Mouse (Mus musculus) limb, embryonic 10.5 days (tissue): ENCODE results near the gene Tsc2. TPM values are rescaled to one million over a fixed set of nuclear protein-coding genes. Genes with fewer than 3 reads are reported as not detected.
A peak's percentile ranks its signal among the peaks of the same experiment; 100 is the strongest.

Experiments
- DNase-seq: peaks from one replicate; pipeline ENCODE4 v3.0.0-alpha.2; 2017; ENCODE audit warnings: low spot score
- H3K27ac ChIP-seq: fragments of 300-500 bp; sonication (generic); 2 replicates; pipeline ENCODE4 v1.5.1; 2016; ENCODE audit warnings: mild to moderate bottlenecking
- H3K27me3 ChIP-seq: fragments of 300-500 bp; sonication (generic); 2 replicates; pipeline ENCODE4 v1.6.1; 2016; ENCODE audit warnings: low read depth, mild to moderate bottlenecking; ENCODE audit not compliant: poor library complexity, severe bottlenecking
- H3K36me3 ChIP-seq: fragments of 300-500 bp; sonication (generic); 2 replicates; pipeline ENCODE4 v1.6.1; 2016; ENCODE audit warnings: mild to moderate bottlenecking, moderate library complexity
- H3K4me1 ChIP-seq: fragments of 300-500 bp; sonication (generic); 2 replicates; pipeline ENCODE4 v1.6.1; 2016
- H3K4me3 ChIP-seq: fragments of 300-500 bp; sonication (generic); 2 replicates; pipeline ENCODE4 v1.5.1; 2016; ENCODE audit warnings: mild to moderate bottlenecking, moderate library complexity
- H3K9me3 ChIP-seq: fragments of 300-500 bp; sonication (generic); replicated peaks from 2 replicates; pipeline ENCODE4 v1.6.1; 2016; ENCODE audit warnings: mild to moderate bottlenecking
- WGBS: fragments of 180-500 bp; shearing (Covaris S2); methylation state at CpG from one replicate; pipeline ENCODE4 v1.1.7; 2016; 5-methylcytosine and 5-hydroxymethylcytosine counted together
- polyA plus RNA-seq: library from polyadenylated mRNA; unstranded; fragments of >200 nt; fragmentation: Nextera tagmentation; extraction: Ambion mirVana; gene quantifications from 2 replicates; pipeline ENCODE4 v1.2.1, GENCODE M21; 2016

Tsc2 gene
- polyA plus RNA-seq, 1 experiment from 2014 or later: 79.5 TPM

GRCm38 (mm10) chr17:24633831-24634230 is 1.4 kb upstream of the Tsc2 start:
- peaks cover 46% of the 10 kb centered on the region for H3K4me1 ChIP-seq
- no peak overlapping the region for H3K27ac ChIP-seq
- H3K36me3 ChIP-seq: peaks cover 44% of the 10 kb centered on the region
- 95% methylated on average over 11 of the region's 11 CpGs for WGBS
- H3K4me3 ChIP-seq: no peak overlapping the region
- no peaks in the 10 kb centered on the region for H3K27me3 ChIP-seq
- no peaks in the 10 kb centered on the region for H3K9me3 ChIP-seq
- DNase-seq: no peak

- Histone ChIP-seq H3K9me3 (no peaks in the 10 kb centered on the region), H3K4me3 (peak overlapping the region; percentile 78), H3K27me3 (no peaks in the 10 kb centered on the region), H3K36me3 (peaks cover 44% of the 10 kb centered on the region), H3K27ac (peak overlapping the region; percentile 93), H3K4me1 (peaks cover 37% of the 10 kb centered on the region)
- DNase-seq: no peak
- 13% methylated on average over 22 of the region's 22 CpGs for WGBS
These were observed 501 bp upstream of the Tsc2 start for GRCm38 (mm10) chr17:24632813-24633449.

GRCm38 (mm10) chr17:24630072-24630471 is 2.4 kb downstream of the Tsc2 start:
- H3K27ac ChIP-seq: no peak overlapping the region
- H3K4me1 ChIP-seq: peaks cover 23% of the 10 kb centered on the region
- H3K4me3 ChIP-seq: no peak overlapping the region
- H3K27me3 ChIP-seq: no peaks in the 10 kb centered on the region
- no peak for DNase-seq
- H3K9me3 ChIP-seq: no peaks in the 10 kb centered on the region
- 90% methylated on average over 14 of the region's 14 CpGs for WGBS
- H3K36me3 ChIP-seq: peaks cover 60% of the 10 kb centered on the region

- peaks cover 74% of the 10 kb centered on the region for H3K36me3 ChIP-seq
- peaks cover 19% of the 10 kb centered on the region for H3K4me1 ChIP-seq
- H3K4me3 ChIP-seq: no peak overlapping the region
- H3K27ac ChIP-seq: no peak overlapping the region
- no peaks in the 10 kb centered on the region for H3K27me3 ChIP-seq
- WGBS: 52% methylated on average over 5 of the region's 5 CpGs
- peak; percentile 84 for DNase-seq
- no peaks in the 10 kb centered on the region for H3K9me3 ChIP-seq
These were observed 3.8 kb downstream of the Tsc2 start for GRCm38 (mm10) chr17:24628646-24629045.

- Histone ChIP-seq H3K36me3 (peaks cover 100% of the 10 kb centered on the region), H3K27ac (no peak overlapping the region)
These were observed 7.0 kb downstream of the Tsc2 start for GRCm38 (mm10) chr17:24625472-24625871.

GRCm38 (mm10) chr17:24617561-24618194 is 14.8 kb downstream of the Tsc2 start:
- Histone ChIP-seq H3K27ac (no peak overlapping the region), H3K36me3 (peaks cover 95% of the 10 kb centered on the region), H3K4me1 (no peaks in the 10 kb centered on the region), H3K4me3 (no peak overlapping the region), H3K9me3 (no peaks in the 10 kb centered on the region), H3K27me3 (no peaks in the 10 kb centered on the region)
- DNase-seq: no peak
- WGBS: 90% methylated on average over 14 of the region's 14 CpGs

More at GRCm38 (mm10) chr17:24625472-24625871, 7.0 kb downstream of the Tsc2 start:
- Histone ChIP-seq H3K27me3 (no peaks in the 10 kb centered on the region), H3K9me3 (no peaks in the 10 kb centered on the region), H3K4me3 (no peak overlapping the region), H3K4me1 (no peaks in the 10 kb centered on the region)
- DNase-seq: no peak
- WGBS: 94% methylated on average over 8 of the region's 8 CpGs

- H3K27ac ChIP-seq: no peak overlapping the region
These were observed 21.7 kb downstream of the Tsc2 start for GRCm38 (mm10) chr17:24610711-24611110.

GRCm38 (mm10) chr17:24608874-24609273 is 23.6 kb downstream of the Tsc2 start:
- Histone ChIP-seq H3K9me3 (no peaks in the 10 kb centered on the region), H3K36me3 (peaks cover 81% of the 10 kb centered on the region), H3K4me1 (no peaks in the 10 kb centered on the region; the same call in 1 of the 2 replicates), H3K27me3 (no peaks in the 10 kb centered on the region), H3K4me3 (no peak overlapping the region), H3K27ac (no peak overlapping the region)
- no peak for DNase-seq
- WGBS: 97% methylated on average over 8 of the region's 8 CpGs

More at GRCm38 (mm10) chr17:24610711-24611110, 21.7 kb downstream of the Tsc2 start:
- no peak overlapping the region for H3K4me3 ChIP-seq
- 85% methylated on average over 2 of the region's 2 CpGs for WGBS
- no peaks in the 10 kb centered on the region for H3K27me3 ChIP-seq
- H3K9me3 ChIP-seq: no peaks in the 10 kb centered on the region
- DNase-seq: no peak
- peaks cover 81% of the 10 kb centered on the region for H3K36me3 ChIP-seq
- no peaks in the 10 kb centered on the region for H3K4me1 ChIP-seq

- no peak for DNase-seq
- 92% methylated on average over 4 of the region's 4 CpGs for WGBS
- no peaks in the 10 kb centered on the region for H3K27me3 ChIP-seq
- H3K27ac ChIP-seq: no peak overlapping the region
- H3K4me1 ChIP-seq: no peaks in the 10 kb centered on the region; the same call in 1 of the 2 replicates
- no peak overlapping the region for H3K4me3 ChIP-seq
- H3K36me3 ChIP-seq: peaks cover 81% of the 10 kb centered on the region
- no peaks in the 10 kb centered on the region for H3K9me3 ChIP-seq
These were observed 24.1 kb downstream of the Tsc2 start for GRCm38 (mm10) chr17:24608370-24608769.

- H3K9me3 ChIP-seq: no peaks in the 10 kb centered on the region
- H3K36me3 ChIP-seq: peaks cover 98% of the 10 kb centered on the region
- H3K27ac ChIP-seq: no peak overlapping the region
- WGBS: 87% methylated on average over 3 of the region's 3 CpGs
- no peaks in the 10 kb centered on the region for H3K27me3 ChIP-seq
- no peaks in the 10 kb centered on the region; the same call in 1 of the 2 replicates for H3K4me1 ChIP-seq
- DNase-seq: no peak
- no peak overlapping the region for H3K4me3 ChIP-seq
These were observed 27.9 kb downstream of the Tsc2 start for GRCm38 (mm10) chr17:24604557-24604956.

- Histone ChIP-seq H3K36me3 (peaks cover 100% of the 10 kb centered on the region), H3K4me1 (no peaks in the 10 kb centered on the region; the same call in 1 of the 2 replicates), H3K27ac (no peak overlapping the region), H3K27me3 (no peaks in the 10 kb centered on the region), H3K9me3 (no peaks in the 10 kb centered on the region), H3K4me3 (no peak overlapping the region)
- DNase-seq: no peak
- WGBS: 93% methylated on average over 8 of the region's 8 CpGs
These were observed 28.5 kb downstream of the Tsc2 start for GRCm38 (mm10) chr17:24603961-24604360.

GRCm38 (mm10) chr17:24600502-24600901 is 31.9 kb downstream of the Tsc2 start:
- H3K4me3 ChIP-seq: peak overlapping the region; percentile 3; the same call in 1 of the 2 replicates
- WGBS: 94% methylated on average over 4 of the region's 4 CpGs
- H3K9me3 ChIP-seq: no peaks in the 10 kb centered on the region
- no peak for DNase-seq
- H3K27me3 ChIP-seq: no peaks in the 10 kb centered on the region
- H3K4me1 ChIP-seq: no peaks in the 10 kb centered on the region; the same call in 1 of the 2 replicates
- no peak overlapping the region for H3K27ac ChIP-seq
- H3K36me3 ChIP-seq: peaks cover 100% of the 10 kb centered on the region

- Histone ChIP-seq H3K27me3 (no peaks in the 10 kb centered on the region), H3K4me1 (no peaks in the 10 kb centered on the region), H3K36me3 (peaks cover 100% of the 10 kb centered on the region), H3K9me3 (no peaks in the 10 kb centered on the region), H3K27ac (no peak overlapping the region), H3K4me3 (no peak overlapping the region)
- 90% methylated on average over 3 of the region's 3 CpGs for WGBS
- no peak for DNase-seq
These were observed 34.4 kb downstream of the Tsc2 start for GRCm38 (mm10) chr17:24597989-24598388.
